Mouse (Mus musculus): ENCODE results near the gene Insl5. TPM values are rescaled to one million over a fixed set of nuclear protein-coding genes. Genes with fewer than 3 reads are reported as not detected.

Gene Insl5
- polyA plus RNA-seq, 1 experiment from 2014 or later = not detected

- 23% methylated on average over 14 of the region's 14 CpGs for WGBS (ENCODE audit: insufficient replicate concordance)
Measured at GRCm38 (mm10) chr4:103039103-103039837, 12.6 kb upstream of the Insl5 start.

GRCm38 (mm10) chr4:103028177-103029088 is 1.8 kb upstream of the Insl5 start:
- H3K9ac ChIP-seq (ENCODE audit: low read depth, low read length) = no peak overlapping the region
- no peaks in the 10 kb centered on the region for H3K27me3 ChIP-seq (ENCODE audit: control insufficient read depth, insufficient read depth, low read depth, low read length)
- H3K27ac ChIP-seq (ENCODE audit: low read length) = no peak overlapping the region
- WGBS (ENCODE audit: insufficient replicate concordance) = 64% methylated on average over 13 of the region's 13 CpGs
- no peaks in the 10 kb centered on the region for H3K36me3 ChIP-seq (ENCODE audit: control insufficient read depth, insufficient read depth)
- H3K4me1 ChIP-seq (ENCODE audit: control insufficient read depth, low read depth, low read length) = no peaks in the 10 kb centered on the region
- no peaks in the 10 kb centered on the region for H3K9me3 ChIP-seq (replicated peaks; ENCODE audit: control insufficient read depth, low read length)
- no peak overlapping the region for H3K4me3 ChIP-seq (ENCODE audit: low read depth, low read length)
- no peak for ATAC-seq (ENCODE audit: low read depth)
- H3K4me2 ChIP-seq (ENCODE audit: low read depth, low read length) = no peak overlapping the region

More at GRCm38 (mm10) chr4:103039103-103039837, 12.6 kb upstream of the Insl5 start:
- H3K9me3 ChIP-seq (replicated peaks; ENCODE audit: control insufficient read depth, low read length) = no peaks in the 10 kb centered on the region
- no peak overlapping the region for H3K27ac ChIP-seq (ENCODE audit: low read length)
- no peaks in the 10 kb centered on the region for H3K4me1 ChIP-seq (ENCODE audit: control insufficient read depth, low read depth, low read length)
- no peak overlapping the region for H3K4me2 ChIP-seq (ENCODE audit: low read depth, low read length)
- H3K4me3 ChIP-seq (ENCODE audit: low read depth, low read length) = no peak overlapping the region
- H3K36me3 ChIP-seq (ENCODE audit: control insufficient read depth, insufficient read depth) = no peaks in the 10 kb centered on the region
- no peak overlapping the region for H3K9ac ChIP-seq (ENCODE audit: low read depth, low read length)
- no peak for ATAC-seq (ENCODE audit: low read depth)
- H3K27me3 ChIP-seq (ENCODE audit: control insufficient read depth, insufficient read depth, low read depth, low read length) = no peaks in the 10 kb centered on the region

GRCm38 (mm10) chr4:103027745-103028144 is 1.1 kb upstream of the Insl5 start:
- H3K4me1 ChIP-seq (ENCODE audit: control insufficient read depth, low read depth, low read length) = no peaks in the 10 kb centered on the region

GRCm38 (mm10) chr4:103013490-103013889 is 13.2 kb downstream of the Insl5 start:
- H3K9me3 ChIP-seq (replicated peaks; ENCODE audit: control insufficient read depth, low read length) = no peaks in the 10 kb centered on the region
- H3K36me3 ChIP-seq (ENCODE audit: control insufficient read depth, insufficient read depth) = no peaks in the 10 kb centered on the region
- H3K27me3 ChIP-seq (ENCODE audit: control insufficient read depth, insufficient read depth, low read depth, low read length) = no peaks in the 10 kb centered on the region
- no peak overlapping the region for H3K4me2 ChIP-seq (ENCODE audit: low read depth, low read length)
- no peak overlapping the region for H3K9ac ChIP-seq (ENCODE audit: low read depth, low read length)
- H3K4me1 ChIP-seq (ENCODE audit: control insufficient read depth, low read depth, low read length) = no peaks in the 10 kb centered on the region
- ATAC-seq (ENCODE audit: low read depth) = no peak
- H3K4me3 ChIP-seq (ENCODE audit: low read depth, low read length) = no peak overlapping the region
- H3K27ac ChIP-seq (ENCODE audit: low read length) = no peak overlapping the region
- 33% methylated on average over 4 of the region's 4 CpGs for WGBS (ENCODE audit: insufficient replicate concordance)

More at GRCm38 (mm10) chr4:103027745-103028144, 1.1 kb upstream of the Insl5 start:
- Histone ChIP-seq H3K27ac (ENCODE audit: low read length) (no peak overlapping the region), H3K4me3 (ENCODE audit: low read depth, low read length) (no peak overlapping the region), H3K4me2 (ENCODE audit: low read depth, low read length) (no peak overlapping the region), H3K9ac (ENCODE audit: low read depth, low read length) (no peak overlapping the region), H3K27me3 (ENCODE audit: control insufficient read depth, insufficient read depth, low read depth, low read length) (no peaks in the 10 kb centered on the region), H3K9me3 (replicated peaks; ENCODE audit: control insufficient read depth, low read length) (no peaks in the 10 kb centered on the region), H3K36me3 (ENCODE audit: control insufficient read depth, insufficient read depth) (no peaks in the 10 kb centered on the region)
- 58% methylated on average over 7 of the region's 7 CpGs for WGBS (ENCODE audit: insufficient replicate concordance)
- no peak for ATAC-seq (ENCODE audit: low read depth)

GRCm38 (mm10) chr4:103011823-103012222 is 14.8 kb downstream of the Insl5 start:
- Histone ChIP-seq H3K4me3 (ENCODE audit: low read depth, low read length) (no peak overlapping the region), H3K36me3 (ENCODE audit: control insufficient read depth, insufficient read depth) (no peaks in the 10 kb centered on the region), H3K27me3 (ENCODE audit: control insufficient read depth, insufficient read depth, low read depth, low read length) (no peaks in the 10 kb centered on the region), H3K9ac (ENCODE audit: low read depth, low read length) (no peak overlapping the region), H3K27ac (ENCODE audit: low read length) (no peak overlapping the region), H3K4me1 (ENCODE audit: control insufficient read depth, low read depth, low read length) (no peaks in the 10 kb centered on the region), H3K4me2 (ENCODE audit: low read depth, low read length) (no peak overlapping the region), H3K9me3 (replicated peaks; ENCODE audit: control insufficient read depth, low read length) (no peaks in the 10 kb centered on the region)
- ATAC-seq (ENCODE audit: low read depth) = no peak
- 47% methylated on average over 7 of the region's 7 CpGs for whole genome bisulfite sequencing (ENCODE audit: insufficient replicate concordance)

GRCm38 (mm10) chr4:103010734-103011133 is 15.9 kb downstream of the Insl5 start:
- H3K4me1 ChIP-seq (ENCODE audit: control insufficient read depth, low read depth, low read length) = no peaks in the 10 kb centered on the region
- no peaks in the 10 kb centered on the region for H3K27me3 ChIP-seq (ENCODE audit: control insufficient read depth, insufficient read depth, low read depth, low read length)
- no peak overlapping the region for H3K9ac ChIP-seq (ENCODE audit: low read depth, low read length)
- no peaks in the 10 kb centered on the region for H3K9me3 ChIP-seq (replicated peaks; ENCODE audit: control insufficient read depth, low read length)
- H3K4me2 ChIP-seq (ENCODE audit: low read depth, low read length) = no peak overlapping the region
- no peaks in the 10 kb centered on the region for H3K36me3 ChIP-seq (ENCODE audit: control insufficient read depth, insufficient read depth)
- H3K27ac ChIP-seq (ENCODE audit: low read length) = no peak overlapping the region
- 65% methylated on average over 4 of the region's 4 CpGs for WGBS (ENCODE audit: insufficient replicate concordance)
- no peak for ATAC-seq (ENCODE audit: low read depth)
- H3K4me3 ChIP-seq (ENCODE audit: low read depth, low read length) = no peak overlapping the region

- H3K9me3 ChIP-seq (replicated peaks; ENCODE audit: control insufficient read depth, low read length) = no peaks in the 10 kb centered on the region
- ATAC-seq (ENCODE audit: low read depth) = no peak
- H3K36me3 ChIP-seq (ENCODE audit: control insufficient read depth, insufficient read depth) = no peaks in the 10 kb centered on the region
- H3K4me1 ChIP-seq (ENCODE audit: control insufficient read depth, low read depth, low read length) = no peaks in the 10 kb centered on the region
- H3K4me3 ChIP-seq (ENCODE audit: low read depth, low read length) = no peak overlapping the region
- H3K27ac ChIP-seq (ENCODE audit: low read length) = no peak overlapping the region
- no peak overlapping the region for H3K4me2 ChIP-seq (ENCODE audit: low read depth, low read length)
- H3K9ac ChIP-seq (ENCODE audit: low read depth, low read length) = no peak overlapping the region
- H3K27me3 ChIP-seq (ENCODE audit: control insufficient read depth, insufficient read depth, low read depth, low read length) = no peaks in the 10 kb centered on the region
- WGBS (ENCODE audit: insufficient replicate concordance) = 23% methylated on average over 4 of the region's 4 CpGs
Measured at GRCm38 (mm10) chr4:103006943-103007418, 19.7 kb downstream of the Insl5 start.

- WGBS (ENCODE audit: insufficient replicate concordance) = 64% methylated on average over 5 of the region's 5 CpGs
- Histone ChIP-seq H3K9ac (ENCODE audit: low read depth, low read length) (no peak overlapping the region), H3K9me3 (replicated peaks; ENCODE audit: control insufficient read depth, low read length) (no peaks in the 10 kb centered on the region), H3K36me3 (ENCODE audit: control insufficient read depth, insufficient read depth) (no peaks in the 10 kb centered on the region), H3K27me3 (ENCODE audit: control insufficient read depth, insufficient read depth, low read depth, low read length) (no peaks in the 10 kb centered on the region), H3K4me1 (ENCODE audit: control insufficient read depth, low read depth, low read length) (no peaks in the 10 kb centered on the region), H3K4me3 (ENCODE audit: low read depth, low read length) (no peak overlapping the region), H3K27ac (ENCODE audit: low read length) (no peak overlapping the region), H3K4me2 (ENCODE audit: low read depth, low read length) (no peak overlapping the region)
- no peak for ATAC-seq (ENCODE audit: low read depth)
Measured at GRCm38 (mm10) chr4:103006266-103006665, 20.4 kb downstream of the Insl5 start.
